Comparison of ENCODE assay signal across 9 mouse cellular contexts in genomic region chr3:55351281-55352052, GRCm38 (mm10).
DNase-seq lines count a peak whose midpoint lies in the region; TF ChIP-seq lines count a peak whose summit lies in the region.
"Had no signal": no experiment of that assay in that cellular context is flagged by ENCODE, and none has a peak within 500 bp of the region (broad histone marks: within the 10 kb centered on the region; RNA-seq: fewer than 3 reads in every experiment).

No protein-coding gene starts in this region.

- 0 out of 2 replicates have a peak overlapping the region, but pooled peaks have one; percentile 9 for H3K4me3 ChIP-seq in layer of hippocampus, adult 2 months
- H3K4me3 ChIP-seq in midbrain, embryonic 10.5 days: no peak overlapping the region
- no peak overlapping the region for H3K4me3 ChIP-seq in kidney, adult 2 months (ENCODE audit: insufficient read depth, low read depth, low read length)
- H3K4me3 ChIP-seq: myocyte had no signal

- no peak for TF ChIP-seq POLR2A in kidney, adult 2 months (IDR thresholded peaks at IDR 0.05; ENCODE audit: low read depth, low read length)

- H3K36me3 ChIP-seq in midbrain, embryonic 10.5 days: no peaks in the 10 kb centered on the region
- no peaks in the 10 kb centered on the region for H3K36me3 ChIP-seq in kidney, adult 2 months (ENCODE audit: control insufficient read depth, insufficient read depth, low read length)

- no peaks in the 10 kb centered on the region for H3K27me3 ChIP-seq in midbrain, embryonic 10.5 days (ENCODE audit: low read depth, poor library complexity, severe bottlenecking)
- no peaks in the 10 kb centered on the region for H3K27me3 ChIP-seq in kidney, adult 2 months (replicated peaks; ENCODE audit: control insufficient read depth, insufficient read depth, low read length)

- 54% methylated on average over 13 of the region's 13 CpGs for WGBS in midbrain, embryonic 10.5 days
- 87% methylated on average over 13 of the region's 13 CpGs for WGBS in kidney, adult 2 months

- DNase-seq in layer of hippocampus, adult 2 months (ENCODE audit: low spot score in 2 of 2): peak; percentile 43 to 79
- DNase-seq in layer of hippocampus, postnatal 25 days (ENCODE audit: extremely low spot score in 1 of 2, low spot score in 1 of 2): no peak
- DNase-seq in frontal cortex, postnatal 36 days (ENCODE audit: low spot score in 2 of 2): peak; percentile 31 to 74
- DNase-seq in midbrain, embryonic 10.5 days (ENCODE audit: low spot score): peak; percentile 45
- peak; percentile 91 for DNase-seq in telencephalon, adult 2 months (ENCODE audit: low read depth, low spot score)
- no peak for DNase-seq in gastrocnemius, adult 8-10 months (ENCODE audit: low spot score in 2 of 2)
- DNase-seq in kidney, adult 2 months: no peak
- no peak for DNase-seq in natural killer cell, adult 2 months (ENCODE audit: low spot score in 2 of 2)

- H3K4me1 ChIP-seq in midbrain, embryonic 10.5 days: peaks cover 82% of the 10 kb centered on the region
- no peaks in the 10 kb centered on the region for H3K4me1 ChIP-seq in kidney, adult 2 months (ENCODE audit: control insufficient read depth, insufficient read depth, low read length)

- H3K27ac ChIP-seq in layer of hippocampus, adult 2 months: peak overlapping the region; percentile 93
- peak overlapping the region; percentile 78 for H3K27ac ChIP-seq in midbrain, embryonic 10.5 days (replicated peaks)
- no peak overlapping the region for H3K27ac ChIP-seq in kidney, adult 2 months (ENCODE audit: insufficient read depth, low read depth, low read length)

- no peak for TF ChIP-seq CTCF in layer of hippocampus, adult 2 months (conservative IDR thresholded peaks at IDR 0.05)
- TF ChIP-seq CTCF in kidney, adult 2 months (conservative IDR thresholded peaks at IDR 0.05; ENCODE audit: insufficient read depth, insufficient read length, low read depth, low read length): no peak

- no peaks in the 10 kb centered on the region for H3K9me3 ChIP-seq in midbrain, embryonic 10.5 days (replicated peaks)

Comparison
In these comparisons a context has a peak if more than half of its experiments do, and no peak if none do; other contexts are left out.
1. DNase-seq: peak in layer of hippocampus, adult 2 months (2 of 2), frontal cortex, postnatal 36 days (2 of 2), midbrain, embryonic 10.5 days (single experiment) and telencephalon, adult 2 months (single experiment); none in layer of hippocampus, postnatal 25 days (0 of 2), gastrocnemius, adult 8-10 months (0 of 2), kidney, adult 2 months (single experiment) and natural killer cell, adult 2 months (0 of 2).